Mouse (Mus musculus): ENCODE measurements around the gene Gas7. TPM values are rescaled to one million over a fixed set of nuclear protein-coding genes. Genes with fewer than 3 reads are reported as not detected.

Gene Gas7
- total RNA-seq, 4 experiments from 2014 or later, result 7.8 to 10.3 (median 8.3) TPM

- DNase-seq (ENCODE audit: low spot score), result no peak
These were observed 200.2 kb downstream of the Gas7 start for GRCm38 (mm10) chr11:67655236-67655959.

- DNase-seq (ENCODE audit: low spot score), result no peak
These were observed 201.1 kb downstream of the Gas7 start for GRCm38 (mm10) chr11:67656366-67656765.

- no peak for DNase-seq (ENCODE audit: low spot score)
These were observed 201.6 kb downstream of the Gas7 start for GRCm38 (mm10) chr11:67656811-67657210.

- no peak for DNase-seq (ENCODE audit: low spot score)
These were observed 202.6 kb downstream of the Gas7 start for GRCm38 (mm10) chr11:67657685-67658382.

- DNase-seq (ENCODE audit: low spot score), result no peak
These were observed 206.2 kb downstream of the Gas7 start for GRCm38 (mm10) chr11:67661465-67661864.

GRCm38 (mm10) chr11:67663437-67663836, 208.2 kb downstream of the Gas7 start:
- no peak for DNase-seq (ENCODE audit: low spot score)

- no peak for DNase-seq (ENCODE audit: low spot score)
These were observed 209.0 kb downstream of the Gas7 start for GRCm38 (mm10) chr11:67664261-67664660.

GRCm38 (mm10) chr11:67664918-67665317, 209.7 kb downstream of the Gas7 start:
- no peak for DNase-seq (ENCODE audit: low spot score)

GRCm38 (mm10) chr11:67666129-67666528, 210.9 kb downstream of the Gas7 start:
- no peak for DNase-seq (ENCODE audit: low spot score)

- peak; percentile 65 for DNase-seq (ENCODE audit: low spot score)
These were observed 212.5 kb downstream of the Gas7 start for GRCm38 (mm10) chr11:67667531-67668332.

- no peak for DNase-seq (ENCODE audit: low spot score)
These were observed 213.3 kb downstream of the Gas7 start for GRCm38 (mm10) chr11:67668460-67669007.

- DNase-seq (ENCODE audit: low spot score), result no peak
These were observed 214.8 kb downstream of the Gas7 start for GRCm38 (mm10) chr11:67670031-67670430.

GRCm38 (mm10) chr11:67672140-67672539, 216.9 kb downstream of the Gas7 start:
- no peak for DNase-seq (ENCODE audit: low spot score)

- DNase-seq (ENCODE audit: low spot score), result peak; percentile 62
These were observed 220.6 kb downstream of the Gas7 start for GRCm38 (mm10) chr11:67675562-67676540.

- no peak for DNase-seq (ENCODE audit: low spot score)
These were observed 224.1 kb downstream of the Gas7 start for GRCm38 (mm10) chr11:67679300-67679699.

- no peak for DNase-seq (ENCODE audit: low spot score)
These were observed 224.7 kb downstream of the Gas7 start for GRCm38 (mm10) chr11:67679930-67680329.

GRCm38 (mm10) chr11:67681871-67682270, 226.6 kb downstream of the Gas7 start:
- DNase-seq (ENCODE audit: low spot score), result no peak

- no peak for DNase-seq (ENCODE audit: low spot score)
These were observed 230.9 kb downstream of the Gas7 start for GRCm38 (mm10) chr11:67686109-67686508.

- DNase-seq (ENCODE audit: low spot score), result no peak
These were observed 239.6 kb downstream of the Gas7 start, which contains the start of gene Rcvrn for GRCm38 (mm10) chr11:67694703-67695376. Rcvrn (plus strand) TSS chr11:67695326.

- DNase-seq (ENCODE audit: low spot score), result no peak
These were observed 257.7 kb downstream of the Gas7 start for GRCm38 (mm10) chr11:67712976-67713375.

Measured in heart, adult 8-10 months (tissue).